ENCODE assay signal across 8 mouse cellular contexts in the genomic region with DNA sequence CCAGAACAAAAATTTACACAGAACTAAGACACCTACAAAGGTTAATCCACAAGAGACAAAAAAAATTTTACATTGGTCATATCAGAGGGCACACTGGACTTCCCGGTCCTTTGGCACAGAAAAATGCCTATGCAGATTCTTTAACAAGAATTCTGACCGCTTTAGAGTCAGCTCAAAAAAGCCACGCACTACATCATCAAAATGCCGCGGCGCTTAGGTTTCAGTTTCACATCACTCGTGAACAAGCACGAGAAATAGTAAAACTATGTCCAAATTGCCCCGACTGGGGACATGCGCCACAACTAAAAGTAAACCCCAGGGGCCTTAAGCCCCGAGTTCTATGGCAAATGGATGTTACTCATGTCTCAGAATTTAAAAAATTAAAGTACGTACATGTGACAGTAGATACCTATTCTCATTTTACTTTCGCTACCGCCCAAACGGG. TPM values are rescaled to one million over a fixed set of nuclear protein-coding genes. Genes with fewer than 3 reads are reported as not detected.
DNase-seq lines count a peak whose midpoint lies in the region; ATAC-seq and TF ChIP-seq lines count a peak whose summit lies in the region.
"Not testable (repeated sequence)": the region's sequence is repeated elsewhere in the genome, so short reads cannot be mapped to it uniquely, and the experiment has no call there.

No protein-coding gene starts in this region.

- not testable (repeated sequence) for TF ChIP-seq POLR2A in small intestine, adult 2 months (IDR thresholded peaks at IDR 0.05; ENCODE audit: low read depth, low read length)

- H3K4me1 ChIP-seq in small intestine, adult 2 months (ENCODE audit: control insufficient read depth, insufficient read depth, insufficient read length, low read length): peaks cover 11% of the 10 kb centered on the region

- peak; percentile 64 to 67 for DNase-seq in B cell, adult 2 months
- DNase-seq in gastrocnemius, postnatal 25 days: peak; percentile 1
- DNase-seq in induced T-regulatory cell, adult 2 months (ENCODE audit: low read depth): peak; percentile 84
- peak; percentile 63 for DNase-seq in splenic B cell, adult 2 months (ENCODE audit: low read depth, low spot score)

- TF ChIP-seq CTCF in small intestine, adult 2 months (IDR thresholded peaks at IDR 0.05; ENCODE audit: extremely low read depth, insufficient read length, insufficient replicate concordance, low read depth, low read length): not testable (repeated sequence)

- ATAC-seq in CD4-positive, CD25-positive, alpha-beta regulatory T cell, adult 4 months: peak; percentile 46
- peak; percentile 16 for ATAC-seq in activated CD4-positive, CD25-positive, alpha-beta regulatory T cell, adult 4 months
- ATAC-seq in megakaryocyte, adult 5-6 weeks (ENCODE audit: poor library complexity, severe bottlenecking): 0 out of 2 replicates have a peak, but pooled peaks have one; percentile 17

- H3K4me3 ChIP-seq in small intestine, adult 2 months (ENCODE audit: low read depth, low read length): not testable (repeated sequence)

- H3K36me3 ChIP-seq in small intestine, adult 2 months (ENCODE audit: control insufficient read depth, insufficient read depth, low read length): peaks cover 14% of the 10 kb centered on the region
- not testable (repeated sequence) for H3K36me3 ChIP-seq in splenic B cell, adult 2 months (ENCODE audit: control insufficient read depth, insufficient read depth, low read length, poor library complexity, severe bottlenecking)

- H3K27ac ChIP-seq in small intestine, adult 2 months (ENCODE audit: insufficient read depth, low read depth, low read length): peak overlapping the region; percentile 81; the same call in 1 of the 2 replicates

- not testable (repeated sequence) for H3K27me3 ChIP-seq in small intestine, adult 2 months (ENCODE audit: control insufficient read depth, insufficient read depth, low read length); splenic B cell, adult 2 months (ENCODE audit: control insufficient read depth, insufficient read depth, low read length, poor library complexity, severe bottlenecking)

- WGBS in small intestine, adult 2 months: 79% methylated on average over 15 of the region's 15 CpGs

RNA-seq across cellular contexts. Expression of gene Coro2a, which starts 21.2 kb away (rescaled TPM):
- polyA plus RNA-seq in CD4-positive, CD25-positive, alpha-beta regulatory T cell, adult 4 months (2017; shearing (Covaris generic)): 100 to 1,000 TPM; 104 to 110 TPM
- 100 to 1,000 TPM in 1 of 2 experiments, 10 to 100 TPM in 1; 79.7 to 108 TPM for polyA plus RNA-seq in activated CD4-positive, CD25-positive, alpha-beta regulatory T cell, adult 4 months (2017; shearing (Covaris generic))
- total RNA-seq in gastrocnemius, postnatal 25 days (2021): under 1 TPM in 1 of 2 experiments, not detected in 1; 0.20 TPM
- total RNA-seq in megakaryocyte, adult 5-6 weeks (2015): 54.8 and 55.6 TPM in 2 replicates
- 31.4 and 31.9 TPM in 2 replicates for total RNA-seq in megakaryocyte, adult 5-6 weeks (2017)
- polyA plus RNA-seq in small intestine, adult 2 months (2012; rRNA removed): 104 and 312 TPM in 2 replicates

RNA-seq across cellular contexts. Expression of gene Trim14, which starts 44.9 kb away (rescaled TPM):
- polyA plus RNA-seq in CD4-positive, CD25-positive, alpha-beta regulatory T cell, adult 4 months (2017; shearing (Covaris generic)): 10 to 100 TPM; 33.2 to 35.8 TPM
- polyA plus RNA-seq in activated CD4-positive, CD25-positive, alpha-beta regulatory T cell, adult 4 months (2017; shearing (Covaris generic)): 10 to 100 TPM; 26.7 to 31.2 TPM
- 1 to 10 TPM in 1 of 2 experiments, under 1 TPM in 1; 0.46 to 1.4 TPM for total RNA-seq in gastrocnemius, postnatal 25 days (2021)
- total RNA-seq in megakaryocyte, adult 5-6 weeks (2015): 9.7 and 13.3 TPM in 2 replicates
- 26.8 and 42.5 TPM in 2 replicates for total RNA-seq in megakaryocyte, adult 5-6 weeks (2017)
- 24.9 and 58.2 TPM in 2 replicates for polyA plus RNA-seq in small intestine, adult 2 months (2012; rRNA removed)

Comparison
In these comparisons a context has a peak if more than half of its experiments do, and no peak if none do; other contexts are left out.
1. DNase-seq: peak in every context shown above with its lines; median percentile 84 in induced T-regulatory cell, adult 2 months; 66 in B cell, adult 2 months; 63 in splenic B cell, adult 2 months; 1 in gastrocnemius, postnatal 25 days.